Mouse (Mus musculus) cortical plate, adult 2 months (tissue): ENCODE data around the gene Cog4. TPM values are rescaled to one million over a fixed set of nuclear protein-coding genes. Genes with fewer than 3 reads are reported as not detected.

Experiments
- H3K27ac ChIP-seq: fragments of 200-500 bp; 2 replicates; pipeline ENCODE4 v1.5.1; 2012; ENCODE audit warnings: low read length, control low read depth, inconsistent platforms; ENCODE audit not compliant: insufficient read depth
- H3K4me1 ChIP-seq: fragments of 200-500 bp; 2 replicates; pipeline ENCODE4 v1.6.1; 2011; ENCODE audit warnings: low read length; ENCODE audit not compliant: control insufficient read depth, insufficient read depth
- H3K4me3 ChIP-seq: fragments of 200-500 bp; 2 replicates; pipeline ENCODE4 v1.5.1; 2011; ENCODE audit warnings: mild to moderate bottlenecking, low read length, control low read depth; ENCODE audit not compliant: insufficient read depth
- CTCF ChIP-seq: fragments of 200-500 bp; IDR thresholded peaks from 2 replicates; pipeline ENCODE4 v1.5.1; 2011; ENCODE audit warnings: mild to moderate bottlenecking, control low read depth, low read length; ENCODE audit not compliant: insufficient read depth; ENCODE audit errors: extremely low read depth
- POLR2A ChIP-seq: fragments of 200-500 bp; IDR thresholded peaks from 2 replicates; pipeline ENCODE4 v1.6.1; 2011; ENCODE audit warnings: mild to moderate bottlenecking, low read length, control low read depth; ENCODE audit not compliant: insufficient read depth; ENCODE audit errors: extremely low read depth
- polyA plus RNA-seq: library from polyadenylated mRNA; depleted of rRNA; stranded (reverse); fragments of >200 nt; gene quantifications from 2 replicates; pipeline ENCODE4 v1.2.3, GENCODE M21; 2012

Cog4 gene
- polyA plus RNA-seq, 1 experiment, result 41.8 TPM

DNA sequence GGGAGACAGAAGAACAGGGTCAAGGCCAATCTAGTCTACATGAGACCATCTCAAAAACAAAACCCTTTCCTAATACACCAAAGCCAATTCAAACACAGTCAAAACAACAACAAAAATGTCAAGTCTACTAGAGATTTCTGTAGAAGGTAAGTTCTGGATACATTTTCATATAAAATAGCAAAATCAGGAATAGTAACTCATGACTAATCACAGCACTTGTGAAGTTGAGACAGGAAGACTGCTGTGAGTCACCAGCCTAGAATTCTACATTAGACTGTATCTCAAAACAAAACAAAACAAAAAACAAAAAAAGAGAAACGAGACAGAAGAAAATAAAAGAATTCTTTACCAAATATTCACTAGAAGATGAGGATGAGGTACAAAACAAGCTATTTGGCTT, 21.5 kb upstream of the Cog4 start:
- Histone ChIP-seq H3K27ac (no peak overlapping the region), H3K4me3 (no peak overlapping the region), H3K4me1 (no peaks in the 10 kb centered on the region)
- TF ChIP-seq CTCF (no peak), POLR2A (no peak)

DNA sequence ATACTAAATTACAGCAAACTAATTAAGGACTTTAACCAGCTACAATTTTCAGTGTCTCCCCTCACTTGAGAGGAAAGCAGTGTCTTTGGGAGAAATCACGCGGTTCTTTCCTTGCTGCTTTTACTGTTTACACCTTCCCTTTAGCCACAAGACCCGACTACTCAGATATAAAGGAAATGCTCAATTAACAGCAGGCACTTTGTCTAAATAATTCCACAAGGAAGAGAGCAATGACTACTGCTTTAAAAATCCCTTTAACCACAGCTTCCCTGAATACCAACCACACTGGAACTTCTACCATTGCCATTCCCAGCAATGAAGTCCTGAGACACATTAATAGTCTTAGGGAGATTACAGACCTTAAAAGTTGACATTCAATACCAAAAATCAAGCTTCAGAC, 17.9 kb upstream of the Cog4 start:
- no peak for TF ChIP-seq CTCF
- TF ChIP-seq POLR2A, result no peak

GRCm38 (mm10) chr8:110831956-110832355, 14.4 kb upstream of the Cog4 start:
- Histone ChIP-seq H3K4me1 (no peaks in the 10 kb centered on the region), H3K4me3 (no peak overlapping the region), H3K27ac (no peak overlapping the region)
- TF ChIP-seq POLR2A, result no peak
- no peak for TF ChIP-seq CTCF

More for the DNA sequence above, 17.9 kb upstream of the Cog4 start:
- H3K4me3 ChIP-seq, result no peak overlapping the region
- no peak overlapping the region for H3K27ac ChIP-seq
- no peaks in the 10 kb centered on the region for H3K4me1 ChIP-seq

DNA sequence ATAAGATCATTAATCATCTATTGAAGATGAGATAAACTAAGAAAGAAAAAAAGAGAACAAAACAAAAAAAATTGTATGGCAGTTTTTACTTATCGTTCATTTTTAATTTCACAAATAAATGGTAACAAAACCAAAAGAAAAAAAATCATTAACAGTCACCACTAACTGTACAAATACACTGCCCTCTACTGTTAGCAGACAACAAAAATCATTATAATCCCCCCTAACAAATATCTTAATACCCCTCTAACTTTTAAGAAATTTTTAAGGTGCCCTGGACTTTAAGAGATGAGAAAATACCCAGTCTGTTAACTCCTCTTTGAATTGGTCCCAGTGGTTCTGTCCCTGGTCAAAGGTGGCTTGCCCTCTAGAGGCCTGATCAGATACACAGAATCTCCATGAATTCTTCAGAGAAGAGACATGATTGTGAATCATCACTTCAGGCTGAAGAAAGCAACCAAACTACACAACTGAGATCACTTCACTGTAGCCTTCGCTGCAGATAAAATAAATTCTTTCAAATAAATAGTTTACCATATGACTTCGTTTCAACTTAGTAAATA, 4.3 kb upstream of the Cog4 start:
- TF ChIP-seq CTCF (no peak), POLR2A (no peak)
- H3K27ac ChIP-seq, result no peak overlapping the region
- H3K4me1 ChIP-seq, result peaks cover 3% of the 10 kb centered on the region; the same call in 1 of the 2 replicates
- no peak overlapping the region for H3K4me3 ChIP-seq

- Histone ChIP-seq H3K4me1 (peaks cover 3% of the 10 kb centered on the region; the same call in 1 of the 2 replicates), H3K27ac (no peak overlapping the region), H3K4me3 (no peak overlapping the region)
- TF ChIP-seq CTCF (no peak), POLR2A (no peak)
These were observed 3.2 kb upstream of the Cog4 start for GRCm38 (mm10) chr8:110843207-110843606.

DNA sequence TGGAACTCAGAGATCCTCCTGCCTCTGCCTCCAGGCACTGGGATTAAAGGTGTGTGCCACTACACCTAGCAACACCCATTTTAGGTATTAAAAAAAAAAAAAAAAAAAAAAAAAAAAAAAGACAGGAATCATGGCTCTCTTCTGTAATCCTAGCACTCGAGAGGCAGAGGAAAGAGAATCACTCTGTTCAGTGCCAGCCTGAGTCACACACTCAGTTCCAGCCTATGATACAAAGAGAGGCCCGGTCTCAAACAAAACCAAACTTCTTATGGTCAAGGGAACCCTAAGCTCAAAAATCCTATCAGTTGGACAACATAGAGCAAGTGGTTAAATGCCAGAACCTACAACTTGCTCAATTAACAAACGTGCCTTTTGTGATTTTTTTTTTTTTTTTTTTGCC, 1.5 kb upstream of the Cog4 start:
- H3K27ac ChIP-seq, result no peak overlapping the region
- TF ChIP-seq CTCF, result no peak
- no peak for TF ChIP-seq POLR2A
- H3K4me3 ChIP-seq, result no peak overlapping the region
- H3K4me1 ChIP-seq, result peaks cover 3% of the 10 kb centered on the region; the same call in 1 of the 2 replicates

DNA sequence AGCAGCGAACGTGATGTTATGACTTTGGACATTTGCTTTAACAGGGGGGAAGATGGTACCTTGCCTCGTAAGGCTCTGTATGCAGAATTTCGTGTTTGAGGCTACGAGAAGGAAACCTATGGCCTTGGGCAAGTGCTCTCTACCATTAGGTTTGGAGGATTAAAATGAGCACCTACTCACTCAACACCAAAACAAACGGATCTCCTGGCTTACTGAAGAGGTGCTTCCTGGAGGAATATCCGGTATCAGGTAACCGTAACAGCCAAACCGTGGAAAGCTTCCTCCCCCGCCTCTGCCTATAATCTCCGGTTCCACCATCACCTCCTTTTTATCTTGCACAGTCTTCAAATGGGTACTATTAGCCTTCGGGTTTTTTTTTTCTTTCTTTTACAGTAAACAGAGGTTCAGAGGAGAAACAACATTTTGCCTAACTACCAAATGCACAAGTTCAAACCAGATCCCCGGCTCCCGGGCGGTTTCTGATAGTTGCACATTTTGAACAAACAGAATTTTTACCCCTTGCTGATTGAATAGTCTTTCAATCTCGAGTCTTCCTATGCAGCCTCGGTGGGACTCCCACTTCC, 487 bp upstream of the Cog4 start:
- TF ChIP-seq CTCF (no peak), POLR2A (no peak)
- H3K4me3 ChIP-seq, result peak overlapping the region; percentile 86
- H3K27ac ChIP-seq, result peak overlapping the region; percentile 76
- peaks cover 3% of the 10 kb centered on the region; the same call in 1 of the 2 replicates for H3K4me1 ChIP-seq

- 0 out of 2 replicates have a peak overlapping the region, but pooled peaks have one; percentile 13 for H3K27ac ChIP-seq
These were observed 760 bp downstream of the Cog4 start for GRCm38 (mm10) chr8:110847171-110847549.

GRCm38 (mm10) chr8:110847645-110848495, 1.5 kb downstream of the Cog4 start:
- peak overlapping the region; percentile 86 for H3K4me3 ChIP-seq
- H3K4me1 ChIP-seq, result peaks cover 3% of the 10 kb centered on the region; the same call in 1 of the 2 replicates
- H3K27ac ChIP-seq, result no peak overlapping the region
- TF ChIP-seq POLR2A (no peak), CTCF (no peak)

More at GRCm38 (mm10) chr8:110847171-110847549, 760 bp downstream of the Cog4 start:
- peaks cover 3% of the 10 kb centered on the region; the same call in 1 of the 2 replicates for H3K4me1 ChIP-seq
- TF ChIP-seq POLR2A, result no peak
- TF ChIP-seq CTCF, result no peak
- H3K4me3 ChIP-seq, result peak overlapping the region; percentile 86
